Mouse (Mus musculus) cerebellum, postnatal 10 days (tissue): ENCODE measurements around the gene Qrich1.

Experiments
- DNase-seq, 2 experiments: peaks; one replicate each; pipeline ENCODE4 v3.0.0; 2021; ENCODE audit warnings: mixed read lengths in 2 of 2

Qrich1 gene

DNA sequence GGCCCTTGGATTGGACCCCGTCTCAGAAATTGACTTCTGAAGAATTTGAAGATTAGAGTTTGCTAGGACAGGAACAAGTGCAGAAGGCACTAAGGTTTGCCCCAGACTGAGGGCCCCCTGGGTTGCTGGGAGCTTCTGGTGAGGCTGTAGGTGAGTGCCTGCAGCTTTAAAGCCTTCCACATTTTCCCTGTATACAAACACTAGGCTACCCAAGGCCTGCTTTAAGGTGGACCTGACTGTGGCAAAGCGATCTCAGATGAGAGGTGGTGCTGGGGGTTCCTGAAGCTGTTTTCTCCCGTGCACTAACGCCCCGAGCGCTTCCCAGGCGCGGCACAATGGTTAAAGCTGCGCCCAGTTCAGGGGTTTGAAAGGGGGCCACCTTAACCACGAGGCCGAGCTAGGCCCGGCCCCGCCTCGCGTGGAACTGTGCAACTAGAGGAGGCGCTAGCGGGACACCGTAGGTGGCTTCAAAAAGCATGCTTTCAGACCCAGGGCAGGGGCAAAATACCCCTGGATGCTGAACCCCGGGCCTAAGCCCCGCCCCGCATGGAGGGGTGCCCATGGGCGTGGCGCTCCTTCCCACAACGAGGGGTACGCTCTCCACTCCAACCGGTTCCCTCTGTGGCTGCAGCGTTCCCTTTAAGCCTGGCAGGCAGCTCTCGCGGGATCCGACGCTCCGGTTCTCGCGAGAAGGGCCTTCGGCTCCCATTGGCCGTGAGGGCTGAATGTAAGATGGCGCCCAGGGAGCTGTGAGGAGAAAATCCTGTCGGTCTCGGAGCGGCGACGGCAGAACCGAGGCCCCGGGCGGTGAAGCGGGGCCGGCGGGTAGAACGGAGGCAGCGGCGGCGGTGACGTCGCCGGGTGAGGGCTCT is at the start of gene Qrich1:
Gene Qrich1, plus strand, starts transcription at position 427 of the 872 bp plus-strand sequence.
- peak; percentile 97 to 98 for DNase-seq

GRCm38 (mm10) chr9:108469430-108469829 is 47.2 kb upstream of the Qrich1 start:
- DNase-seq: no peak

- DNase-seq: no peak
Measured at GRCm38 (mm10) chr9:108469845-108470244, 46.8 kb upstream of the Qrich1 start.

DNA sequence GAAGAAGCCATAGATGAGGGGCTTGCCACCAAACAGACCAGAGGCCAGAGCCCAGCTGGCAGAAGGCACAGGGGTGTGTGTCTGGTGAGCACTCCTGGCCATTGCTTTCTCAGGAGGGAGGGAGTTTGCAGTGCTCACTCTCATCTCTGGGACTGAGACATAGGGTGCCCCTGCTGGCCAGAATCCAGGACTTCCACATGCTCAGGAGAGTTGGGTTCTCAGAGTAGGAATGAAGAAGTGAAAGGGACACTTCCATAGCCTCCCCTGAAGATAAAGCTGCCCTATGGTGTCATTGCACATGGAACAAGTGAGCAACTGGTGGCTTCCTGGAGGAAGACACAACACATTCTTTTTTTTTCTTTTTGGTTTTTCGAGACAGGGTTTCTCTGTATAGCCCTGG is 42.1 kb upstream of the Qrich1 start:
- DNase-seq: no peak

DNA sequence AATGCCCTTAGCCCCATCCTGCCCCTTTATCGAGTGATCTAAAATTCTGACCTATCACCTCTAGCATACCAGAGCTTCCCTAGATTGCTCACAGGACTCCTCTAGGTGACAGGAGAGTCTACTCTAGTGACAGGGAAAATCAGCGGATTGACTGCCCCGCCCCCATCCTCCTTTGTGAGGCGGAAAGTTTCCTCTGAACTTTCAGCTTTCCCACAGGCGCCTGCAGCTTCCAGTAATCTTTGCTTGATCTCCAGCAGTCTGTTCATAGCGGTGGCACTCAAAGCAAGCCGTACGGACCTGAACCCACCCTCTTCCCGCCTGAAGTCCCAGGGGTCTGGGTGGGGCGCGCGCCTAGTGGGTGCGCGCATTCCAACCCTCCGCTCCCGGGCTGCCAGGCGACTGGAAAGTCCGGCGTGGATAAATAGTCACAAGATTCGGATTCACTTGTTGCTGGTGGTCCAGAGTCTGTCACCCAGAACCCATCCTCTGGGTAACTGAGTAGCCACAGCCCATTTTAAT is 37.9 kb upstream of the Qrich1 start:
- peak; percentile 41 to 61 for DNase-seq

GRCm38 (mm10) chr9:108479241-108479640 is 37.4 kb upstream of the Qrich1 start:
- no peak for DNase-seq

GRCm38 (mm10) chr9:108479721-108480351 is 36.8 kb upstream of the Qrich1 start, which contains the start of gene Lamb2:
Gene Lamb2, plus strand, starts transcription at chr9:108479736.
- no peak for DNase-seq

GRCm38 (mm10) chr9:108480813-108481519 is 35.6 kb upstream of the Qrich1 start:
- DNase-seq: no peak

DNA sequence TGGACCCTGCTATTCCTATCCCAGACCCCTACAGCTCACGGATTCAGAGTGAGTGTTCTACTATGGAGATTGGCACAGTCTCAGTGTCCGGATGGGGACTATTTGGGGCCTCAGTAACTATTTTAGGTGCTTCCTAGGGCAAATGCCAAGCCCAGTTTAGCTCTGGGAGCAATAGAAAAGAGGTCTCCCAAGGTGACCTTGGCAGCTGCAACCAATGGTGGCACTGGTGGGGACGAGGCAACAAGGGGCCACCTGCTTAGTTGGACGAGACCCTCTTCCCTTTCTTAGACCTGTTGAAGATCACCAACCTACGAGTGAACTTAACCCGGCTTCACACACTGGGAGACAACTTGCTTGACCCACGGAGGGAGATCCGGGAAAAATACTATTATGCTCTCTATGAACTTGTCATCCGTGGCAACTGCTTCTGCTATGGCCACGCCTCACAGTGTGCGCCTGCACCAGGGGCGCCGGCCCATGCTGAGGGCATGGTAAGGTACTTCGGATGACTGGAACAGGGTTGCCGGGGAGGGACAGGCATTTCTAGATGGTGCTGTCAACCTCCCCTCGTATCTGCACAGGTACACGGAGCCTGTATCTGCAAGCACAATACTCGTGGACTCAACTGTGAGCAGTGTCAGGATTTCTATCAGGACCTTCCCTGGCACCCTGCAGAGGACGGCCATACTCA is 34.9 kb upstream of the Qrich1 start:
- no peak for DNase-seq

DNA sequence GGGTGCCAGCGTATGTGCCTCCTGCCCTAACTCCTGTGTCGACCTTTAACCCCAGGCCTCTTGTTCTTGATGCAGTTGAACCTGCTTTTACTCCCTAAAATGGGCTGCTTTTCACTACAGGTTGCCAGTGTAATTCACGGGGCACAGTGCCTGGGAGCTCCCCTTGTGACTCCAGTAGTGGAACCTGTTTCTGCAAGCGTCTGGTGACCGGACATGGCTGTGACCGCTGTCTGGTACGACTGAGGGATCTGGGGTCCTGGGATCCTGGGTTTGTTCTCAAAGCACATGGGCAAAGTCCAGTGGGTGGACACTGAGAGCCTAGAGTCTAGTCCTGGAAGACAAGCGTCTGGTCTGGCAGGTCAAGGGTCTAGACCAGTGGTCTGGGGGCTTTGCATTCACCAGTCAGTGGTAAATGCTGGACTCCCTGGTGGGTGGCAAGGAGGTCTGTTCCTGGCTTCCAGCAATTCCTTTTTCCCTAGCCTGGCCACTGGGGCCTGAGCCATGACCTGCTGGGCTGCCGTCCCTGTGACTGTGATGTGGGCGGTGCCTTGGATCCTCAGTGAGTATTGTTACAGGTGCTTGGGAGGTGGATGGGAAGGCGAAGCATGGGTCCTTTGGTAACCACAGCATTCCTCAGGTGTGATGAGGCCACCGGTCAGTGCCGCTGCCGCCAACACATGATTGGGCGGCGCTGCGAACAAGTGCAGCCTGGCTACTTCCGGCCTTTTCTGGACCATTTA is 33.4 kb upstream of the Qrich1 start:
- DNase-seq: no peak

DNA sequence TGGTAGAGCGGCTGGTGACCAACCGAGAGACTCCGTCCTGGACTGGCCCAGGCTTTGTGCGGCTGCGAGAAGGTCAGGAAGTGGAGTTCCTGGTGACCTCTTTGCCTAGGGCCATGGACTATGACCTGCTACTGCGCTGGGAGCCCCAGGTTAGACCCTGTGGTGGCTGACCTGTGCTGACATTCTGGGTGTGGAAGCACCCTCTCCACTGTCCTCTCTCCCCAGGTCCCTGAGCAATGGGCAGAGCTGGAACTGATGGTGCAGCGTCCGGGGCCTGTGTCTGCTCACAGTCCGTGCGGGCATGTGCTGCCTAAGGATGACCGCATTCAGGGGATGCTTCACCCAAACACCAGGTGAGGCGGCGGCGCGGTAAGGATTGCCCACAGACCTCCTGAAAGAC is 32.6 kb upstream of the Qrich1 start:
- DNase-seq: no peak

- no peak for DNase-seq
Measured at GRCm38 (mm10) chr9:108485301-108485875, 31.2 kb upstream of the Qrich1 start.

DNA sequence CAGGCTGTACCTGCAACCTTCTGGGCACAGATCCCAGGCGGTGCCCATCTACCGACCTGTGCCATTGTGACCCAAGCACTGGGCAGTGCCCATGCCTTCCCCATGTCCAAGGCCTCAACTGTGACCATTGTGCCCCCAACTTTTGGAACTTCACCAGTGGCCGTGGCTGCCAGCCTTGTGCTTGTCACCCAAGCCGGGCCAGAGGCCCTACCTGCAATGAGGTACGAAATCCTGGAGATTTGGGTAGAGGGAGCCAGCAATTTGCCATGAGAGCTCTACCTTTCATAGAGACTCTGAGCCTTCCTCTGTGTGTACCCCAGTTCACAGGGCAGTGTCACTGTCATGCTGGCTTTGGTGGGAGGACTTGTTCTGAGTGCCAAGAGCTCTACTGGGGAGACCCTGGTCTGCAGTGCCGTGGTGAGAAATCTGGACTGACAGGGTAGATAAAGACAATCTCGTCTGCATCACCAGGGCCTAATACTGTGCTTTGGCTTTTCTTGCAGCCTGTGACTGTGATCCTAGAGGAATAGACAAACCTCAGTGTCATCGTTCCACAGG is 29.6 kb upstream of the Qrich1 start:
- no peak for DNase-seq

- no peak for DNase-seq
Measured at GRCm38 (mm10) chr9:108488403-108488802, 28.2 kb upstream of the Qrich1 start.

- DNase-seq: no peak
Measured at GRCm38 (mm10) chr9:108489215-108489614, 27.4 kb upstream of the Qrich1 start.

- DNase-seq: peak in 1 of 2 experiments; percentile 38
Measured at GRCm38 (mm10) chr9:108489702-108490558, 26.7 kb upstream of the Qrich1 start.

- peak; percentile 97 to 98 for DNase-seq
Measured at GRCm38 (mm10) chr9:108490559-108491285, 25.9 kb upstream of the Qrich1 start, which contains the start of gene Usp19. Gene Usp19, plus strand, starts transcription at chr9:108490602.

- no peak for DNase-seq
Measured at GRCm38 (mm10) chr9:108491286-108491580, 25.4 kb upstream of the Qrich1 start.

- DNase-seq: peak in 1 of 2 experiments; percentile 45
Measured at GRCm38 (mm10) chr9:108492043-108492750, 24.4 kb upstream of the Qrich1 start.
